Mouse (Mus musculus) forebrain, embryonic 13.5 days (tissue): ENCODE measurements around the gene Gm10134. TPM values are rescaled to one million over a fixed set of nuclear protein-coding genes. Genes with fewer than 3 reads are reported as not detected.
"Not testable (repeated sequence)": the region's sequence is repeated elsewhere in the genome, so short reads cannot be mapped to it uniquely, and the experiment has no call there.

Experiments used
- ATAC-seq: fragments of 200-750 bp; cut with Nextera tagmentation; 2 replicates; pipeline ENCODE4 v1.8.0; 2017
- H3K27ac ChIP-seq: fragments of 300-500 bp; sonication (generic); 2 replicates; pipeline ENCODE4 v1.5.1; 2015; ENCODE audit warnings: inconsistent platforms, mild to moderate bottlenecking, moderate library complexity
- H3K27me3 ChIP-seq: fragments of 300-500 bp; sonication (generic); 2 replicates; pipeline ENCODE4 v1.6.1; 2015; ENCODE audit warnings: mild to moderate bottlenecking, inconsistent platforms
- H3K36me3 ChIP-seq: fragments of 300-500 bp; sonication (generic); 2 replicates; pipeline ENCODE4 v1.6.1; 2015; ENCODE audit warnings: mild to moderate bottlenecking, inconsistent platforms; ENCODE audit not compliant: poor library complexity, severe bottlenecking
- H3K4me1 ChIP-seq: fragments of 300-500 bp; sonication (generic); 2 replicates; pipeline ENCODE4 v1.6.1; 2015; ENCODE audit warnings: inconsistent platforms
- H3K4me2 ChIP-seq: fragments of 300-500 bp; sonication (generic); 2 replicates; pipeline ENCODE4 v1.6.1; 2015; ENCODE audit warnings: inconsistent platforms, mild to moderate bottlenecking, moderate library complexity
- H3K4me3 ChIP-seq: fragments of 300-500 bp; sonication (generic); 2 replicates; pipeline ENCODE4 v1.5.1; 2015; ENCODE audit warnings: mild to moderate bottlenecking, inconsistent platforms
- H3K9ac ChIP-seq: fragments of 300-500 bp; sonication (generic); 2 replicates; pipeline ENCODE4 v1.6.1; 2015; ENCODE audit warnings: mild to moderate bottlenecking, inconsistent platforms
- H3K9me3 ChIP-seq: fragments of 300-500 bp; sonication (generic); replicated peaks from 2 replicates; pipeline ENCODE4 v1.6.1; 2016; ENCODE audit warnings: inconsistent platforms
- WGBS: fragments of 180-500 bp; shearing (Covaris S2); methylation state at CpG from one replicate; pipeline ENCODE4 v1.1.7; 2015; 5-methylcytosine and 5-hydroxymethylcytosine counted together
- polyA plus RNA-seq: library from polyadenylated mRNA; unstranded; fragments of >200 nt; fragmentation: Nextera tagmentation; extraction: Ambion mirVana; gene quantifications from 2 replicates; pipeline ENCODE4 v1.2.1, GENCODE M21; 2015

Gene Gm10134
- polyA plus RNA-seq, 1 experiment from 2014 or later, result 0.53 TPM

GRCm38 (mm10) chr2:28479208-28480204 lies 26.4 kb upstream of the Gm10134 start:
- H3K4me1 ChIP-seq, result no peaks in the 10 kb centered on the region
- no peak for ATAC-seq
- 82% methylated on average over 20 of the region's 20 CpGs for whole genome bisulfite sequencing
- no peak overlapping the region for H3K27ac ChIP-seq
- H3K9ac ChIP-seq, result no peak overlapping the region
- no peaks in the 10 kb centered on the region for H3K9me3 ChIP-seq
- H3K4me3 ChIP-seq, result no peak overlapping the region
- H3K36me3 ChIP-seq, result no peaks in the 10 kb centered on the region
- H3K27me3 ChIP-seq, result no peaks in the 10 kb centered on the region
- H3K4me2 ChIP-seq, result no peak overlapping the region

GRCm38 (mm10) chr2:28483861-28484260 lies 22.0 kb upstream of the Gm10134 start:
- Histone ChIP-seq H3K36me3 (no peaks in the 10 kb centered on the region), H3K4me1 (no peaks in the 10 kb centered on the region), H3K4me2 (no peak overlapping the region), H3K4me3 (no peak overlapping the region), H3K9ac (no peak overlapping the region), H3K9me3 (no peaks in the 10 kb centered on the region), H3K27ac (no peak overlapping the region), H3K27me3 (no peaks in the 10 kb centered on the region)
- 75% methylated on average over 2 of the region's 2 CpGs for WGBS
- ATAC-seq, result no peak

- Histone ChIP-seq H3K36me3 (no peaks in the 10 kb centered on the region), H3K27me3 (no peaks in the 10 kb centered on the region), H3K9ac (no peak overlapping the region), H3K9me3 (no peaks in the 10 kb centered on the region; the same call in 1 of the 2 replicates), H3K4me1 (no peaks in the 10 kb centered on the region), H3K4me3 (no peak overlapping the region), H3K27ac (no peak overlapping the region), H3K4me2 (no peak overlapping the region)
- ATAC-seq, result no peak
- 75% methylated on average over 2 of the region's 2 CpGs for WGBS
These were observed 11.4 kb upstream of the Gm10134 start for GRCm38 (mm10) chr2:28494521-28494920.

GRCm38 (mm10) chr2:28495207-28495756 lies 10.6 kb upstream of the Gm10134 start:
- H3K4me1 ChIP-seq, result no peaks in the 10 kb centered on the region
- H3K4me2 ChIP-seq, result no peak overlapping the region
- H3K27me3 ChIP-seq, result no peaks in the 10 kb centered on the region
- H3K27ac ChIP-seq, result no peak overlapping the region
- 92% methylated on average over 14 of the region's 14 CpGs for WGBS
- H3K9me3 ChIP-seq, result no peaks in the 10 kb centered on the region; the same call in 1 of the 2 replicates
- H3K4me3 ChIP-seq, result no peak overlapping the region
- no peak overlapping the region for H3K9ac ChIP-seq
- H3K36me3 ChIP-seq, result no peaks in the 10 kb centered on the region
- ATAC-seq, result no peak

- Histone ChIP-seq H3K4me1 (no peaks in the 10 kb centered on the region), H3K27ac (no peak overlapping the region), H3K27me3 (no peaks in the 10 kb centered on the region), H3K36me3 (no peaks in the 10 kb centered on the region), H3K4me2 (no peak overlapping the region), H3K4me3 (no peak overlapping the region), H3K9me3 (no peaks in the 10 kb centered on the region; the same call in 1 of the 2 replicates), H3K9ac (no peak overlapping the region)
- WGBS, result 89% methylated on average over 16 of the region's 16 CpGs
- no peak for ATAC-seq
These were observed 9.9 kb upstream of the Gm10134 start for GRCm38 (mm10) chr2:28495801-28496595.

GRCm38 (mm10) chr2:28496671-28497070 lies 9.2 kb upstream of the Gm10134 start, which contains the start of gene Gbgt1:
Gbgt1 (plus strand) TSS chr2:28496891.
- Histone ChIP-seq H3K4me1 (no peaks in the 10 kb centered on the region), H3K9ac (no peak within 1 kb of the TSS), H3K27me3 (no peaks in the 10 kb centered on the region), H3K36me3 (no peaks in the 10 kb centered on the region), H3K4me2 (no peak within 1 kb of the TSS), H3K4me3 (no peak within 1 kb of the TSS), H3K9me3 (no peaks in the 10 kb centered on the region; the same call in 1 of the 2 replicates), H3K27ac (no peak within 1 kb of the TSS)
- ATAC-seq, result no peak
- 80% methylated on average over 5 of the region's 5 CpGs for WGBS

- Histone ChIP-seq H3K9ac (no peak overlapping the region), H3K9me3 (no peaks in the 10 kb centered on the region; the same call in 1 of the 2 replicates), H3K27me3 (no peaks in the 10 kb centered on the region), H3K36me3 (no peaks in the 10 kb centered on the region), H3K27ac (no peak overlapping the region), H3K4me1 (no peaks in the 10 kb centered on the region), H3K4me2 (no peak overlapping the region), H3K4me3 (no peak overlapping the region)
- no peak for ATAC-seq
- WGBS, result 74% methylated on average over 5 of the region's 5 CpGs
These were observed 8.3 kb upstream of the Gm10134 start for GRCm38 (mm10) chr2:28497561-28497960.

- ATAC-seq, result no peak
- H3K4me2 ChIP-seq, result no peak overlapping the region
- 84% methylated on average over 4 of the region's 4 CpGs for whole genome bisulfite sequencing
- H3K27ac ChIP-seq, result no peak overlapping the region
- no peaks in the 10 kb centered on the region for H3K27me3 ChIP-seq
- no peak overlapping the region for H3K4me3 ChIP-seq
- H3K36me3 ChIP-seq, result no peaks in the 10 kb centered on the region
- no peaks in the 10 kb centered on the region for H3K4me1 ChIP-seq
- no peaks in the 10 kb centered on the region; the same call in 1 of the 2 replicates for H3K9me3 ChIP-seq
- H3K9ac ChIP-seq, result no peak overlapping the region
These were observed 7.5 kb upstream of the Gm10134 start for GRCm38 (mm10) chr2:28498431-28498830.

GRCm38 (mm10) chr2:28502987-28503386 lies 2.9 kb upstream of the Gm10134 start:
- H3K27ac ChIP-seq, result no peak overlapping the region
- no peak overlapping the region for H3K4me3 ChIP-seq
- H3K4me1 ChIP-seq, result no peaks in the 10 kb centered on the region
- H3K4me2 ChIP-seq, result no peak overlapping the region
- no peaks in the 10 kb centered on the region for H3K36me3 ChIP-seq
- H3K9ac ChIP-seq, result no peak overlapping the region
- no peak for ATAC-seq
- no peaks in the 10 kb centered on the region for H3K27me3 ChIP-seq
- 83% methylated on average over 10 of the region's 10 CpGs for WGBS
- H3K9me3 ChIP-seq, result no peaks in the 10 kb centered on the region

GRCm38 (mm10) chr2:28504676-28505075 lies 1.2 kb upstream of the Gm10134 start:
- Histone ChIP-seq H3K36me3 (no peaks in the 10 kb centered on the region), H3K4me3 (no peak overlapping the region), H3K9me3 (no peaks in the 10 kb centered on the region), H3K27me3 (no peaks in the 10 kb centered on the region), H3K4me2 (no peak overlapping the region), H3K4me1 (no peaks in the 10 kb centered on the region), H3K9ac (no peak overlapping the region), H3K27ac (no peak overlapping the region)
- WGBS, result 91% methylated on average over 13 of the region's 13 CpGs
- no peak for ATAC-seq

GRCm38 (mm10) chr2:28506291-28506690 lies 396 bp downstream of the Gm10134 start:
- no peak overlapping the region for H3K27ac ChIP-seq
- H3K9ac ChIP-seq, result no peak overlapping the region
- H3K9me3 ChIP-seq, result no peaks in the 10 kb centered on the region
- 82% methylated on average over 6 of the region's 6 CpGs for WGBS
- no peak overlapping the region for H3K4me2 ChIP-seq
- ATAC-seq, result no peak
- H3K36me3 ChIP-seq, result no peaks in the 10 kb centered on the region
- no peaks in the 10 kb centered on the region for H3K27me3 ChIP-seq
- H3K4me3 ChIP-seq, result no peak overlapping the region
- H3K4me1 ChIP-seq, result no peaks in the 10 kb centered on the region

GRCm38 (mm10) chr2:28511600-28511999 lies 5.7 kb downstream of the Gm10134 start:
- not testable (repeated sequence) for H3K9ac ChIP-seq

More at GRCm38 (mm10) chr2:28511600-28511999, 5.7 kb downstream of the Gm10134 start:
- H3K4me3 ChIP-seq, H3K36me3 ChIP-seq, H3K27me3 ChIP-seq, H3K27ac ChIP-seq, ATAC-seq, H3K4me2 ChIP-seq, H3K9me3 ChIP-seq: not testable (repeated sequence)
- 52% methylated on average over 5 of the region's 5 CpGs for WGBS
- peaks cover 29% of the 10 kb centered on the region for H3K4me1 ChIP-seq
